Mouse (Mus musculus) hindbrain, embryonic 13.5 days (tissue): ENCODE measurements at regions not wholly inside any gene's neighbourhood (a gene's known extent, or its start where the extent isn't known, plus 50 kb on each side); places are given as distances from the start of the nearest gene placed in this dataset.
"Not testable (repeated sequence)": the region's sequence is repeated elsewhere in the genome, so short reads cannot be mapped to it uniquely, and the experiment has no call there.

Source experiments
- ATAC-seq: fragments of 200-750 bp; cut with Nextera tagmentation; 2 replicates; pipeline ENCODE4 v1.8.0; 2017; ENCODE audit warnings: moderate TSS enrichment; ENCODE audit not compliant: low FRiP score
- H3K27ac ChIP-seq: fragments of 300-500 bp; sonication (generic); 2 replicates; pipeline ENCODE4 v1.5.1; 2015; ENCODE audit warnings: inconsistent platforms, mild to moderate bottlenecking, moderate library complexity
- H3K27me3 ChIP-seq: fragments of 300-500 bp; sonication (generic); 2 replicates; pipeline ENCODE4 v1.6.1; 2015; ENCODE audit warnings: mild to moderate bottlenecking, inconsistent platforms
- H3K36me3 ChIP-seq: fragments of 300-500 bp; sonication (generic); 2 replicates; pipeline ENCODE4 v1.6.1; 2015; ENCODE audit warnings: mild to moderate bottlenecking, inconsistent platforms
- H3K4me1 ChIP-seq: fragments of 300-500 bp; sonication (generic); replicated peaks from 2 replicates; pipeline ENCODE4 v1.6.1; 2015; ENCODE audit warnings: inconsistent platforms
- H3K4me2 ChIP-seq: fragments of 300-500 bp; sonication (generic); 2 replicates; pipeline ENCODE4 v1.6.1; 2015; ENCODE audit warnings: inconsistent platforms, mild to moderate bottlenecking, moderate library complexity
- H3K4me3 ChIP-seq: fragments of 300-500 bp; sonication (generic); 2 replicates; pipeline ENCODE4 v1.5.1; 2015; ENCODE audit warnings: mild to moderate bottlenecking, inconsistent platforms
- H3K9ac ChIP-seq: fragments of 300-500 bp; sonication (generic); 2 replicates; pipeline ENCODE4 v1.6.1; 2015; ENCODE audit warnings: mild to moderate bottlenecking, inconsistent platforms
- H3K9me3 ChIP-seq: fragments of 300-500 bp; sonication (generic); 2 replicates; pipeline ENCODE4 v1.6.1; 2016; ENCODE audit warnings: inconsistent platforms
- WGBS: fragments of 180-500 bp; shearing (Covaris S2); methylation state at CpG from one replicate; pipeline ENCODE4 v1.1.7; 2015; 5-methylcytosine and 5-hydroxymethylcytosine counted together

- Histone ChIP-seq H3K27me3 (no peaks in the 10 kb centered on the region), H3K4me2 (peak overlapping the region; percentile 36), H3K36me3 (no peaks in the 10 kb centered on the region), H3K4me3 (no peak overlapping the region), H3K27ac (no peak overlapping the region), H3K9ac (no peak overlapping the region), H3K9me3 (no peaks in the 10 kb centered on the region), H3K4me1 (peaks cover 6% of the 10 kb centered on the region)
- peak; percentile 43; the same call in 1 of the 2 replicates for ATAC-seq
- WGBS, result 11% methylated on average over 6 of the region's 6 CpGs
Observed at GRCm38 (mm10) chr8:98752367-98752766, 663.9 kb downstream of the Cdh8 start.

DNA sequence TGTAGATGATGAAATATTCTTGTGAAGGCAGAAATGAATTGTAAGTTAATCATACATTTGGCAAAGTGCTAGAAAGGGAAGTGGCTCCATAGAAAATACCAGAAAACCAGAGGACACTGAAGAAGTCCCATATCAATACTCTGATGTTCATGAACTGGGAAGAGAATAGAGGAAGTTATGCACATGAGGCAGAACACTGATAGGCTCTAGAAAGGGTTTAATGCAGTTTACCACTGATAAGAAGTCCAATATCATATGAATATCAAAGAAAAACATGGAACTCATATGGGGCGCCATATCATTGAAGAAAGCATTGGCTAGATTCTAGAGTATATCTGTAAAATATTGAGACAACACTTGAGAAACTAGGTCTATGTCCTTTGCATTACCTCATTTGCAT is 708.5 kb downstream of the Cdh8 start:
- H3K4me3 ChIP-seq, result no peak overlapping the region
- H3K9ac ChIP-seq, result no peak overlapping the region
- no peaks in the 10 kb centered on the region for H3K36me3 ChIP-seq
- H3K27ac ChIP-seq, result no peak overlapping the region
- H3K27me3 ChIP-seq, result no peaks in the 10 kb centered on the region
- H3K4me2 ChIP-seq, result no peak overlapping the region
- ATAC-seq, result no peak
- H3K4me1 ChIP-seq, result no peaks in the 10 kb centered on the region
- 98% methylated on average over 1 of the region's 1 CpGs for whole genome bisulfite sequencing
- no peaks in the 10 kb centered on the region for H3K9me3 ChIP-seq

- Histone ChIP-seq H3K27me3 (no peaks in the 10 kb centered on the region), H3K4me3 (no peak overlapping the region), H3K27ac (no peak overlapping the region), H3K9me3 (no peaks in the 10 kb centered on the region), H3K4me1 (no peaks in the 10 kb centered on the region), H3K9ac (no peak overlapping the region), H3K4me2 (no peak overlapping the region), H3K36me3 (no peaks in the 10 kb centered on the region)
- ATAC-seq, result no peak
- WGBS, result 47% methylated on average over 4 of the region's 4 CpGs
Observed at GRCm38 (mm10) chr8:98706122-98706521, 710.1 kb downstream of the Cdh8 start.

- Histone ChIP-seq H3K4me3 (no peak overlapping the region), H3K27me3 (no peaks in the 10 kb centered on the region), H3K4me1 (no peaks in the 10 kb centered on the region), H3K9ac (no peak overlapping the region), H3K36me3 (no peaks in the 10 kb centered on the region), H3K27ac (no peak overlapping the region), H3K9me3 (no peaks in the 10 kb centered on the region), H3K4me2 (no peak overlapping the region)
- ATAC-seq, result no peak
- WGBS, result 95% methylated on average over 9 of the region's 9 CpGs
Observed at GRCm38 (mm10) chr8:98685195-98685594, 731.1 kb downstream of the Cdh8 start.

DNA sequence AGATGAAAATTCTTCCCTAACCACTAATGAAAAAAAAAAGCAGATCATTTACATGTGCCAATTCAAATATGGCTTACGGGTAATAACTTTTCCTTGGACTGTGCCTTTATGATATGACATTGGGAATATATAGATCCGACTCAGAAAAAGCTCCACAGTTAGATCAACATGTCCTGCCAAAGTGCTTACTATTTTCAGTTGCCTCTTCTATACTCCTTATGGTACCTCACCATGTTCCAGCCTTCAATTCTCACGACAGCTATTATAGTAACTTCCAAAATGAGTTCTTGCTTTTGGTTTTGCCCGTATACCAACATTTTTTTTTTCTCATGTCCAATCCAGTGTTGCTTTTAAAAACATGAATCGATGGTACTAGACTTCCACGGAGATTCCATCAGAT is 731.7 kb downstream of the Cdh8 start:
- H3K27ac ChIP-seq, result no peak overlapping the region
- H3K4me2 ChIP-seq, result no peak overlapping the region
- H3K4me3 ChIP-seq, result no peak overlapping the region
- WGBS, result 94% methylated on average over 6 of the region's 6 CpGs
- no peaks in the 10 kb centered on the region for H3K4me1 ChIP-seq
- no peaks in the 10 kb centered on the region for H3K9me3 ChIP-seq
- no peaks in the 10 kb centered on the region for H3K27me3 ChIP-seq
- ATAC-seq, result no peak
- H3K9ac ChIP-seq, result no peak overlapping the region
- no peaks in the 10 kb centered on the region for H3K36me3 ChIP-seq

DNA sequence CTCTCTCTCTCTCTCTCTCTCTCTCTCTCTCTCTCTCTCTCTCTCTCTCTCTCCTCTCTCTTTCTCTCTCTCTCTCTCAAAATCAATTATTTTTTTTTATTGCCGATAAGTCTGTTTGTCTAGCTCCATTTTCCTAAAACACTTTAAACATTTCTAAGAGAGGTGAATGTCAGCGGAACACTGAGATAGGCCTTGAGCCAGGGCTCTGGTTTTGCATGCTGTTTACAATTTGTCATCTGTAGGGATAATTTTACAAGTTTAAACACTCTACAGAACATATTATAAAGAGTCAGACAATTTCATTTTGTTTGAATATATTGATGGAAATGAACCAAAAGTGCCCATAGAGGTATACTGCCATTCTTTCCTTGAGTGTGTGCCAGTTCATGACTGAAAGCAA is 736.2 kb downstream of the Cdh8 start:
- H3K4me2 ChIP-seq, result no peak overlapping the region
- no peak overlapping the region for H3K4me3 ChIP-seq
- no peak for ATAC-seq
- no peaks in the 10 kb centered on the region for H3K27me3 ChIP-seq
- H3K9ac ChIP-seq, result no peak overlapping the region
- no peaks in the 10 kb centered on the region for H3K36me3 ChIP-seq
- H3K4me1 ChIP-seq, result no peaks in the 10 kb centered on the region
- no peak overlapping the region for H3K27ac ChIP-seq
- H3K9me3 ChIP-seq, result no peaks in the 10 kb centered on the region
- WGBS, result 96% methylated on average over 2 of the region's 2 CpGs

DNA sequence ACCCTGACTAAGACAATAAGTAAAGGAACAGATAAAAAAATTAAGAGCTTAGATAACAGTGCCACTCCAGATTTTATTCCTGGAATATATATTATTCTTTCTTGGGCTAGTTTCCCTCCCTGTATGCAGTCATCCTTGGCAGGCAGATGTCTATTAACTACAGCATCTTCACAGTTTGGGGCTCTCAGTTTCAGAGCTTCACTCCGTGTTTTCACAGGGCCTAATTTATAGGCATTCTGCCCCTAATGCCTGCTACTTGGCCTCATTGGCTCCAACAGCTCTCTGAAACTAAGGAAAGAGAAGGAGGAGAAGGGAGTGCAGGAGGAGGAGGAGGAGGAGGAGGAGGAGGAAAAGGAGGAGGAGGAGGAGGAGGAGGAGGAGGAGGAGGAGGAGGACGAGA is 757.0 kb downstream of the Cdh8 start:
- Histone ChIP-seq H3K4me1 (no peaks in the 10 kb centered on the region), H3K4me3 (no peak overlapping the region), H3K9me3 (no peaks in the 10 kb centered on the region), H3K27ac (no peak overlapping the region), H3K4me2 (no peak overlapping the region), H3K9ac (no peak overlapping the region), H3K36me3 (no peaks in the 10 kb centered on the region), H3K27me3 (no peaks in the 10 kb centered on the region)
- no peak for ATAC-seq
- whole genome bisulfite sequencing, result 69% methylated on average over 2 of the region's 2 CpGs

DNA sequence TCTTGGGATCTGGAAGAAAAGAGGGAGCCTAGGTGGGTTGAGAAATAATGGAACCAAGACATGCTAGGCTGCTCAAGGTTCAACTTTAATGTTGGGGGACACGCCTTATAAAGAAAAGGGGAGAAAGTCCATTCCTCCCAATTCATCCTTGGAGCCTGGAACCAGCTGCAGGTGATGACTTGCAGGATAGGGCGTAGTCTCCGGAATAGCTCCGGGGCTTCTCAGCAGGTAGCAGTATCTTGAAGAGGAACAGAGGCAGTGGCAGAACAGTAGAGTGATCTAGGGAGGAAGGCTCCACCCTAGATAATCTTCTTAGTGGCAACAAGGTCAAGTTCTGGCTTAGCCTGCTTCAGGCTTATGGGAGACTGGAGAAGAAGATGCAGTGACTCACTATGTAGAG is 764.0 kb downstream of the Cdh8 start:
- not testable (repeated sequence) for H3K4me1 ChIP-seq, H3K4me3 ChIP-seq, H3K4me2 ChIP-seq, H3K9me3 ChIP-seq, ATAC-seq, H3K9ac ChIP-seq, H3K27me3 ChIP-seq, H3K27ac ChIP-seq, H3K36me3 ChIP-seq
- WGBS, result 86% methylated on average over 4 of the region's 4 CpGs

DNA sequence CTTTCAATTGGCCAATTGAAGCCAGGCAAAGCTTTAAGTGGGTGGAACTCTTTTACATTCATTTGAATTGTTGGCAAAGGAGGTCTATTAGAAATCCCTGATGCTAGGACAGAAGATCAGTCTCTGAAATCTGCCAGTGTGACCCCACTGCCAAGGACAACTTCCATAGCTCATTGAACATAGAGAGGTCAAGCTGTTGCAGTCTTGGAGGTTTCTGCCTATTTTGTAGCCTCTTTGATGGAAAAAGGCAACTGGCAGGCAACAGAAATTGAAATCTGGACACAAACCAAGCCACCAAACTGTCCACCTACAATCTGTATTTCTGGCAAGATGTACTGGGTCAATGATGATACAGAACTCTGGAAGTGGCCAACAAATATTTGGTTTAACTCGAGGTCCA is 765.3 kb downstream of the Cdh8 start:
- WGBS, result 94% methylated on average over 1 of the region's 1 CpGs
- Histone ChIP-seq H3K27me3 (no peaks in the 10 kb centered on the region), H3K4me3 (no peak overlapping the region), H3K27ac (no peak overlapping the region), H3K9ac (no peak overlapping the region), H3K4me1 (no peaks in the 10 kb centered on the region), H3K4me2 (no peak overlapping the region), H3K36me3 (no peaks in the 10 kb centered on the region), H3K9me3 (no peaks in the 10 kb centered on the region)
- ATAC-seq, result no peak

- H3K9ac ChIP-seq, result no peak overlapping the region
- no peak overlapping the region for H3K4me3 ChIP-seq
- no peak overlapping the region for H3K27ac ChIP-seq
- H3K27me3 ChIP-seq, result no peaks in the 10 kb centered on the region
- ATAC-seq, result no peak
- H3K9me3 ChIP-seq, result no peaks in the 10 kb centered on the region
- no peaks in the 10 kb centered on the region for H3K36me3 ChIP-seq
- no peak overlapping the region for H3K4me2 ChIP-seq
- 82% methylated on average over 5 of the region's 5 CpGs for WGBS
- no peaks in the 10 kb centered on the region for H3K4me1 ChIP-seq
Observed at GRCm38 (mm10) chr8:98628151-98628550, 788.1 kb downstream of the Cdh8 start.

GRCm38 (mm10) chr8:98613834-98614428 is 802.3 kb downstream of the Cdh8 start:
- Histone ChIP-seq H3K9ac (no peak overlapping the region), H3K27ac (no peak overlapping the region), H3K4me3 (no peak overlapping the region), H3K36me3 (no peaks in the 10 kb centered on the region), H3K9me3 (no peaks in the 10 kb centered on the region), H3K4me1 (no peaks in the 10 kb centered on the region), H3K4me2 (no peak overlapping the region), H3K27me3 (no peaks in the 10 kb centered on the region)
- 87% methylated on average over 4 of the region's 4 CpGs for WGBS
- ATAC-seq, result no peak

GRCm38 (mm10) chr8:98572597-98573514 is 843.4 kb downstream of the Cdh8 start:
- Histone ChIP-seq H3K4me1 (0 out of 2 replicates have a peak, but pooled peaks cover 3% of the 10 kb centered on the region), H3K9me3 (no peaks in the 10 kb centered on the region), H3K36me3 (no peaks in the 10 kb centered on the region), H3K4me3 (no peak overlapping the region), H3K27me3 (no peaks in the 10 kb centered on the region), H3K4me2 (no peak overlapping the region), H3K27ac (peak overlapping the region; percentile 0; the same call in 1 of the 2 replicates), H3K9ac (no peak overlapping the region)
- 18% methylated on average over 6 of the region's 6 CpGs for WGBS
- ATAC-seq, result peak; percentile 86

GRCm38 (mm10) chr8:98566661-98567060 is 849.6 kb downstream of the Cdh8 start:
- H3K4me1 ChIP-seq, result no peaks in the 10 kb centered on the region
- H3K9me3 ChIP-seq, result no peaks in the 10 kb centered on the region
- H3K9ac ChIP-seq, result no peak overlapping the region
- ATAC-seq, result no peak
- no peak overlapping the region for H3K4me3 ChIP-seq
- H3K36me3 ChIP-seq, result no peaks in the 10 kb centered on the region
- no peak overlapping the region for H3K4me2 ChIP-seq
- 77% methylated on average over 5 of the region's 5 CpGs for WGBS
- H3K27me3 ChIP-seq, result no peaks in the 10 kb centered on the region
- H3K27ac ChIP-seq, result no peak overlapping the region
